Mouse (Mus musculus) right cerebral cortex, postnatal 14 days (tissue): ENCODE data around the gene Pla2g7.

Source experiments
- DNase-seq: peaks from one replicate; pipeline ENCODE4 v3.0.0; 2022

Pla2g7 gene

DNA sequence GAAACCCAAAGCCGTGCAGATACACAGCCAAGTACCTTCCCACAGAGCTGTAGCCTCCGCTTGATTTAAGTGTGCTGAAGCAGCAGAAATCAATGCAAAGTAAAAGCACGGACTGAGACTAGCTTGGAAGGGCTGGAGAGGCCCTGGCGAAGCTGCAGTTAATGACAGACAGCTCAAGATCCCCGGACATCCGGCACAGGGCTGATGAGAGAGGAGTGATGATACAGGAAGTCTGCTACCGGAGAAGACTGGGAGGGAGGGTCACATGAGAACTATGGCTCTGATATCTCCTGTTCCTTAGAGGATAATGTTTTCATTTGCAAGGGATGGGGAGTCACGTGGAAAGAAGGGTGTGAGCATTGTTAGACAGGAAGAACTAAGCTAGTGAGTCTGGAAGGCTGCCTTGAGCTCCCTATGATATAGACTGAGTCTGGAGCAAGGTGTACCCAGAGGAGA lies 13.1 kb downstream of the Pla2g7 start:
- DNase-seq, result no peak

DNA sequence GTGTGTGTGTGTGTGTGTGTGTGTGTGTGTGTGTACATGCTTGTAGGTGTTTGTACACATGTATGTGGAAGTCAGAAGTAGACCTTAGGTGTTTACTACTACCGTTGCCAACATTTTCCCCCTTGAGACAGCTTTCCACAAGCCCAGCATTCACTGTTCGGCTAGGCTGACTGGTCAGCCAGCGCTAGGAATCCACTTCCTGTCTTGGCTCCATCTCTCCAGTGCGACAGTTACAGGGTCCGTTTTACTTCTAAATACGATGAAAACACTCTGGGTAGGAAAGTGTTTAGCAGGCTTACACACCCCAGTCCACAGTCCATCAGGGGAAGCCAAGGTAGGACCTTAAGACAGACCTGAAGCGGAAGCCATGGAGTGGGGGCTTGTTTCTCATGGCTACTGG lies 16.9 kb downstream of the Pla2g7 start:
- DNase-seq, result no peak

DNA sequence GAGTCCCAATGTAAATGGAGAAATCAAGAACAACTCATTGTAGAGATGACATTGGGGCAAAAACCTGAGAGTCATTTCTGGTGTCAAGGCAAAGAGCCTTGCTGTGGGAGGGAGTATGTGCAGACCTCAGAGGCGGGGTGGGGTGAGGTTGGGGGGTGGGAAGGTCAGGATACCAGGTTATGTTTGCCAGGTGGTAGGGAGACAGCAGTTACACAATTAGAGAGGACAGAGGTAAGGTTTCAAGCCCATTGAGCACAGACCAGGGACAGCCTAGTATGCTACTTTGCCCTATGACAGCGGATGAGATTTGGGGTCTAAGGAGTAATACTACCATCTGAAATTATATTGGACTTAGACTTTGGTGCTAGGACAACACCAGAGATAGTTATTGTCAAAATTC lies 19.4 kb downstream of the Pla2g7 start:
- no peak for DNase-seq

DNA sequence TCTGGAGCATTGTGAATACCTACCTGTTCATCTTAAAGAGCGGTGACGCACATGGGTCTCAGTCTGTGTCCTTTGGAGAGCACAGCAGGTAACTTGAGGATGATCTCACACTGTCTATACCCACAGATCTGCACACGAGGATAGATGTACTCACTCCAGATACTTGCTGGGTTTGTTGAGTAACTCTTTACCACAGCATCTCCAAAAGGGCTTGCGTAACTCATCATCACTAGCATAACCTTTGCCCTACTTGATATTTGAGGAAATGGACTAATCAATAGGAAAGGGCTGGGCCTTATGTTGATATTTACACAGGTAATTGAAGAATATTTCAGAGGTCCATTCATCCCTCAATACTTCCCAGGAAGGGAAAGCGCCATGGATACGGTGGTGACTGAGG lies 21.9 kb downstream of the Pla2g7 start:
- no peak for DNase-seq

DNA sequence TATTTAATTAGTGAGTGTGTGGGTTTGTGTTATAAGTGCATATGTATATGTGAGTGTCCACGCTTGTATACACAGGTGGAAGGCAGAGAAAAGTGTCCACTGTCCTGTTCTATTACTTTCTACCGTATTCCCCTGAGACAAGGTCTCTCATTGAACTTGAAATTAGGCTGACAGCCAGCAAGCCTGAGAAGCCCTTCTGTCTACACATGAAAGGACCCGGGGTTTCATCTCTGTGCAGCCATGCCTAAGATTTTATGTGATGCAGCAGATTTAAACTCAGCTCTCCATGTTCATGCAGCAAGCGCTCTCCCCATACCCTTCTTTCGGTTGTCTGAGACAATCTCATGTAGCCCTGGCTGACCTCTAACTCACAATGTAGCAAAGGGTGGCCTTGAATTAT lies 22.6 kb downstream of the Pla2g7 start:
- DNase-seq, result no peak

DNA sequence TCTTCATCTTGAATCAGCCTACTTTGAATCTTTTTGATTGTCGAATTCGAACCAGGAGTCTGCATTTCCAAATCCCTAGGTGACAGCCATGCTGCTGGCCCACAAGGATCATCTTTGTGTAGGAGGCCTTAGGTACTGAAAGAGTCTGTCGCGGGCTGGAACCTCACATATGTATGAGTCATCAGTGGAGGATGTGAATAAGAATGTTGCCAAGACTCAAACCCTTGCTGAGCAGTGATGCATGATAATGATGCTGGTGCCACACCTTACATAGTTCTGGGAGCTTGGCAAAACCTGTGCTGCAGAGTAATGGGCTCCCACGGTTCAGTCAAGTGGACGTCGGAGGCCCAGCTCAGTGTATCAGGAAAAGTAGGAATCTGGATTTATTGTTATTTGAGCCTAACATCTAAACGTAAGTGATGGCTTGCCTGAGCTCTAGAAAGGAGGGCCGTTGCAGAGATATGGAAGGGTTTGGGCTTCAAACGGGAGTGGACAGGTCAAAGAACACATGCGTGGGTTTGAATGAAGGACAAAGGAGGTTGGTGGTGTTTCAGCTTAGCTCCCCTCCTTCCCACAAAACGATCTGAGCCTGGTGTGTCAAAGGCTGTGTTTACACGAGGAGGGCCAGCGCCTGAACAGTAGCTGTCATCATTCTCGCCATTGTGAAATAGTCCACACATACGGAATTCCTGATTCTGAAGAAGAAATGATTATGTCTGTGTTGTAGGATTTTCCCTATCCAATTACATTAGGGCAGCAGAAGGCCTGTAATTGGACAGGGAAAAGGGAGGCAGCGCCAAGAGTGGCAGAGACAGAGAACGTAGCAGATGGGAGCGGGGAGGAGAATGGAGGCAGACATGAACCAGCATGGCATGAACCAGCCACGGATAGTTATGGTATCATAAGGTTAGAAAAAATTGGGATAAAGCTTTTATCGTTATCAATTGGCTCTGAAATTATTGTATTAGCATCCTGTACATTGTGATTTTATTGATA lies 24.7 kb downstream of the Pla2g7 start:
- DNase-seq, result no peak

DNA sequence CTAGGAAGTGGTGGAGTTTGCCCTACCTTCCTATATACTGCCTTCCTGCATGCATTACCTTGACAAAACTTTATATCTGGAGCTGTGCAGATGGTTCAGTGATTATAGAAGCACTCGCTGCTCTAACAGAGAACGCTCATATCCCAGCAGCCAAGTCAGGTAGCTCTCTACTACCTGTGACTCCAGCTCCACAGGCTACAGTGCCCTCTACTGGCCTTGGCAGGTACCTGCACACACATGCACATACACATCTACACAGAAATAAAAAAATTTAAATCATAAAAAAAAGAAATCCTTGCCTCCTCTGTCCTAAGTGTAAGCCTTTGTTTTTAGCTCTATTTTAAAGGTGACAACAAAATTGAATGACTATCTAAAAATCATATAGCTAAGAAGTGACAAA lies 29.8 kb downstream of the Pla2g7 start:
- DNase-seq, result no peak

DNA sequence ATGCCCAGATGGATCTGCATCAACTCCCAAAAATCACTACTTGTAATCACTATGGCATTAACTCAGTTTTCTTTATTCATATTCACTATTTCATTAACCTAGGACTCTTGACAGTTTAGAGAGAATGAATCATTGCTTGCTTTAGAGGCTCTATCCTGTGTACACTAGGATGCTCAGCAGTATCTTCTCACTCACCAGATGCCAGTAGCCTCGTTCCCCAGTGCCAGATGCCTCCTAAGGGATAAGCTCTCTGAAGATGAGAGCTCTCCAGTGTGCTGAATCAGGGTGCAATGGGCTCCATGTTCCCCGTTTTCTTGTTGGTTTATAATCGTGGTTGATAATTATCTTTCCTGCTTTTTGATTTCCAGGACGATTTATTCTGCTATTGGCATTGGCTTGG lies 30.8 kb downstream of the Pla2g7 start:
- no peak for DNase-seq

DNA sequence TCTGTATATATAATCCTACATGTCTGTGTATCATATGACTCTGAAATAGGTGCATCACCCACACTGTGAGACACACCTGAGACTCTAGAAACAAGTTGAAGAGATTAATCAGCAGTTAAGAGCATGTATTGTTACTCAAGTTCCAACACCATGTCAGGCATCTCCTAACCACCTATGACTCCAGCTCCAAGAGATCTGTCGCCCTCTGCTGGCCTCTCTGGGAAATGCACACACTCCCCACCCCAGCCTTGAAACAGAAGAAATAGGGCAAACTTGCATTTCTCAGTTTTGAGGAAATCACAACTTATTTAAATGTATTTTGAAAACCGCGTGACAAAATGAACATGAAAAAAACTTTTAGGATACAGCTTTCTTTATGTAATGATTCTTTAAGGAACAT lies 38.8 kb downstream of the Pla2g7 start:
- peak; percentile 65 for DNase-seq

DNA sequence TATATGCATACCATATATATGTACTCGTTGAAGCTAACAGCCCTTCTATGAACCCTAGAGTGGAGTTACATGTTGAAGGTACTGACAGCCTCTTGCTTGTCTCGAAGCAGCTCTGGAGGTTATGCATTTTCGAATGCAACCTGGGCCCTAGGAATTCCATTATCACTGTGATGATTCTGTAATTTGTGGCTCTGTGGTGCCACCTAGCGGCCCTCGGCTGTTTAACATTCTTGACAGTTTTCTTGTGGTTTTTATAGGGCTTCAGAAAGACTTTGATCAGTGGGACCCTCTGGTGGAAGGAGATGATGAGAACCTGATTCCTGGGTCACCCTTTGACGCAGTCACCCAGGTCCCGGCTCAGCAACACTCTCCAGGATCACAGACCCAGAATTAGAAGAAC lies 43.7 kb downstream of the Pla2g7 start:
- peak; percentile 35 for DNase-seq

DNA sequence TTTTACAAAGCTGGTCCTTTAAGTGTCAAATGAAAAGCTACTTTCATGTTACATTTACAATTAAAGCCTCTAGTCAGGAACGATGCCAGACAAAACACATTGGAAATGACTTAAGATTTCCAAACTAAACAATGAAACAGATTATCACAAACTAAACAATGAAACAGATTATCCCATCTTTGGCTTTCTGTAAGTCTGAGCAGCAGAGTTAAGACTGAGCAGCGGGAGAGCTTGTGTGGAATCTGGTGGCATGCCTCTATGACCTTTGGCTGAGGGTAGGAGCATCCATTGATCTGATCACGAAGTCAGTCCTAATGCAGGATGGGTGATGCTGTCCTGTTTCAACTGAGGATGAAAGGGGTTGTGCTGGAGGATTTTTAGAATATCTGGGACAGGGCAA lies 44.3 kb downstream of the Pla2g7 start:
- no peak for DNase-seq

DNA sequence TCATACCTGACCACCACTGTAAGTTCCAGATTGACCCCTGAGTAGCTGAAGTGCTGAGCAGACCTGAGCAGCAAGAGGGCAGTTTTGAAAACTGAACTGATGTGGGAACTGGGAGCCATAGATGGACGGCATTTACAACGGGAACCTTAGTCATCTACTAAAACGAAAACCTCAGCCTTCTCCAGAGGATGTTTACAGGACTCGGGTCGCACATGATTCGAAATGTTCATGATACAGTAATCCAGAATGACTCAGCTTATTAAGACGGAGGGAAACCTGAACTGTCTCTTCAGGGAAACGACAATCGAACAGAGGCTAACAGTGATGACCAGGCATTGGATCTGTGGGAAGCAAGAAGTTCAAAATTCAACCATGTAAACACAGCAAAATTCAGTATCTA lies 51.3 kb downstream of the Pla2g7 start:
- no peak for DNase-seq

DNA sequence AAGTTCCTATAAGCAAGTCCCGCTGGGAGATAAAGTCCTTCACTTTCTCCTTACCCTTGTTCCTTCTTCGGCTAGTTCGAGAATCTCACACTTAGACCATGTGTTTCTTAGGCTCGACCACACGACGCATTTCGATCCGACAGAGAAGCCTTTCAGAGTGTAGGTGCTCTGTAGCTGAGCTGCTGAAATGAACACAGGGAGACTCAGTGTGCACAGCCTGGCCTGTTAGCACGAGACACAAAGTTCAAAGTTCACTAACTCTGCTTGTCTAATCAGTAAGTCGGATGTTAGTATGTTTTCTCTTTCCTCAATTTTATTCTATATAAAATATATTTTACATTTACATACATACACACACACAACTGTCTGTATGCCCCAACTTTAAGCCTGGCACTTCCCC lies 54.2 kb downstream of the Pla2g7 start:
- no peak for DNase-seq

DNA sequence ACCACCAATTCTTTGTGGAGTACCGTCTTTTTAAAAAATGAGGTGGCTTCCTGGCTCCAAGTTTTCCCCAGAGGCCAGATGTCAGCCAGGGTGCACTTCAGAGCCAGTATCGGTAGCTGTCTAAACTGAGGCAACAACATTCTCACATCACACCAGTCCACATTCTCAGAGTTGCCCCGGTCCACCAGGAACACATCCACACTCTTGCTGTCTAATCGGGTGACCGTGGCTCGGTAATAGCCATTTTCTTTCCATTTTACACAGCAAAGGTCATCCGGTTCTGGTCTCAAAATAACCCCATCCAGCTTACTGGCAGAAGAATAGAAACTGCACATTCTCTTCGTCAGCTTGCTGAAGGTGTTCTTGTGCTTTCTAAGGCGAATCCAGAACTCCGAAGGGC lies 60.3 kb downstream of the Pla2g7 start:
- no peak for DNase-seq

DNA sequence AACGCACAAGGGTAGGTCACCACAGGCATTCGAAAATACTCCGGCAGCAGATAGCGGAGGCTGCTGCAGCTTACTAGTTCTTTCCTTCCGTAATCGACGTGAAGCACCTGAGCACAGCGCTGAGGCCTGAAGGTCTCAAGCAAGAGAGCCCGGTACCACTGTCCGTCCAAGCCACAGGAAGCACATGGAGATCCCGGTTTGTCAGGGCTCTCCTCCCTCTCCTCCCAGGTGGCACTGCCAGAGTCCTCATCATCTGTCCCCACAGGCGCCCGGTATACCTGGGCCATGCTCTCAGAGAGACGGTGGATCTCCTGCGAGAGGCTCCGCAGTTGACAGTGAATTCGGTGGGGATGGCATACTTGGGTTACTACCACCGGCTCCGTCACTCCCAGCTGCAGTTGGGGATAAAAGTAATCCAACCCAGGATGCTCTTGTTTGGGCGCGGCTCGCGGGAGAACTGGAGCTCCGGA lies 61.2 kb downstream of the Pla2g7 start:
- DNase-seq, result no peak

DNA sequence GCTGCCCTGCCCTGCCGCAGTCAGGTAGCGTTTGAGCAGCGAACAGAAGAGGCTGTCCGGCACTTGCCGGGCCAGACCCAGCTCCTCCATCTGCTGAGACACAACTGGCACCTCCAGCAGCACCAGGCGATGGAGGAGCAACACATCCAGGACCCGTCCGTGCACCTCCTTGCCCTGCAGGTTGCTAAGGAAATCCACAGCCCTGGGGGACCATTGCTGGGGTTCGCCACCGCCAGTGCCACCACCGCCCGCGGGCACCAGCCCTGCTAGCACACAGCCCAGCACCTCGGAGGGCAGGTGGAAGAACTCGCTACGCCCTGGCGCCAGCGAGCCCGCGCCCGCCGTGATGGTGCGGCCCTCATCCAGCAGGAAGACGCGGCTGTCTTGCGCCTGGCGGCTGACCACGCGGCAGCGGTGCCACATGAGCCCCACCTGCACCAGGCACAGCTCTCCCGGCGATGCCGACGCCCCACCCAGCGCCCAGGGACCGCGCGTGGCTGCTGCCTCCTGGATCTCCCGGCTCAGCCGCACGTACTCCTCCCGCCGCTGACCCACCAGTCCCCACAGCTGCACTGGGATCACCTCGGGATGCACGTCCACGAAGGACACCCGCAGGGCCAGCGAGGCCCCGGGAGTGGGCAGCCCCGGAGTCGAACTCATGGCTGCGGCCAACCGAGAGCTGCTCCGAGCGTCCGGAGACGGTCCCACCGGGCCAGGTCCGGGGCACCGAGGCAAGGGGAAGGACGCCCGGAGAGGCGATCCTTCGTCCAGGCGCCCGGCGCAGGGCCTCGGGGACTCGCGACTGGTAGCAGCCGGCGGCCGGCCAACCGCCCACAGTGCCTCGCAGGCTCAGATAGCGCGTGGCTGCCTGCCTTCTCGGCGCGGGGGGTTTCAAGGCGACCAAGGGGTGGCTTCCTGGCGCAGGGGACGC lies 61.9 kb downstream of the Pla2g7 start, which contains the start of gene Tdrd6:
Gene Tdrd6 (minus strand): TSS at position 804 of the 931 bp plus-strand sequence.
- DNase-seq, result peak; percentile 23

DNA sequence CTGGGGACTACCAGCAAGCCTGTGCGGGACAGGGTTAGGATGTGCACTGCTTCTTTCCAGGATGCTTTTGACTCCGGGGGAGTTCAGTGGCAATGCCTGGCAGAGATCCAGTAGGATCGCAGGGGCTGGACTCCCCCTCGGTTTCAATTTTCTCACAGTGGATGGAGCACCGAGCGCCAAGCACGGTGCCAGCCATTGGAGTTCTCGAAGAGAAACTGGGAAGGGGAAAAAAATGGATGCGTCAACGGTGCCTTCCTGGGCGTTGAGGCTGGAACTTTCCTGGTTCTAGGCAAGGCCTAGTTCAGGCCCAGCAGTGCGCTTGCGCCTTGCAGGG lies 62.5 kb downstream of the Pla2g7 start:
- no peak for DNase-seq

DNA sequence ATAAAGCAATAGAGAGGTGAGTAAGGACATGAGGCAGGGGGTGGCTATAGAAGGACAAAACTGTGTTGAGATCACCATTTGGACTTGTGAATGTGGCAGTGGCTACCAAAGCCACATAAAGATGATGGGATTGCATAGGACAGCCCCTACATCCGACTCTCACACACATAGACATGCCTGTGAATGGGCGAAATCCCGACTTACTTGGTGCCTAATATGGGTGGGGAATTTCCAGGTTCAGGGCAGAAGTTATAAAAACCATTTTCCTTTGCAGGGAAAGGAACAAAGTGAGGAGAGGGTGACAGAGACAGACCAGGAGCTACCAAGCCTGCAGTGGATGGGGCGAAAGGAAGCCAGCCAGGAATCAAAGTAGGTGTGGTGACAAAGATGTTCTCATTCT lies 69.2 kb downstream of the Pla2g7 start:
- no peak for DNase-seq

DNA sequence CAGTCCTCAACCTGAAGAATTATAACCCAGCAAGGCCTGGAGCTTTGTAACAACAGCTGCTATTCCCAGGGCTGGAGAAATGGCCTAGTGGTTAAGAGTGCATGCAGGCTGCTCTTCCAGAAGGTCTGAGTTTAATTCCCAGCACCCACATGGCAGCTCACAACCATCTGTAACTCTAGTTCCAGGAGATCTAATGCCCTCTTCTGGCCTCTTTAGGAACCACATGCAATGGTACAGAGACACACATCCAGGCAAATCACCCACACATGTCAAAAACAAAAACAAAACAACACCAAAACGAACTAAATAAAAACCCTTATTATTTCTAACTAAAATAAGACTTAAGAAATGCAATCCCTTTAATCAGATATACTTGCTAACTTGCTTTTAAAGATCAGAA lies 72.9 kb downstream of the Pla2g7 start:
- DNase-seq, result no peak

DNA sequence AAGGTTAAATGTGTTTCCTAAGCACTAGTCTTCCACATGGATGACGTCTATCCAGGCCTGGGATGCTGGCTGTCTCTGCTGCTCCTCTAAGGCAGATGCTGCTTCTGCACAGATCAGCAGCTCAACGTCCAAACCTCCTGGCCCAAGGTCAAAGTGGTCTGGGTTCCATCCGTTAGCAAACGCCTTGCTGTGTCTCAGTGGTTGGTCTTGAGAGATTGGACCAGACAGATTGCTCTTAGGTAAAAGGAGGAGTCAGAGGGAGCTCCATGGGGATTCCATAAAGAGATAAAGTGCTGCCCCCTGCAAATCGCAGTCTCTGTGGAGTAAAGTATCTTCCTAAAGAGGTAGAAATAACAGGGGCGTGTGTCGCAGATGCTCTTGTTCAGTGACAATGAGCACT lies 75.3 kb downstream of the Pla2g7 start:
- no peak for DNase-seq

DNA sequence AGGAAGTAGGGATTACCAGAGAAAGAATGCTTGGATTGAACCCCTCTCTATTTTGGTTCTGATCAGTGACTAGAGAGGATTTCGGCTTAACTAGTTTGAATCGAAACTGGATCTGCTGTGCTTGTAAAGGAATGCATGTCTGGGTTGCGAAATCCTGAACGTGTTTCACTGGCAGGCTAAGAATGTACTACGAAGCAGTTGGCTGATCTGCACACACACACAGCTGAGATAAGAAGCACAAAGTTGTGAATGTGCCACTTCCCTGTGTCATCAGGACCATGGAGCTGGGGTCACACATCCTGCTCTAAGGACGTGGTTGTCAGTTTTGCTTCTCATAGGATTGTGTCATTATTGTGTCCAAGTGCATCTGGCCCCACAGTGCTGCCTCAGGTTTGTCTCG lies 76.5 kb downstream of the Pla2g7 start:
- no peak for DNase-seq

DNA sequence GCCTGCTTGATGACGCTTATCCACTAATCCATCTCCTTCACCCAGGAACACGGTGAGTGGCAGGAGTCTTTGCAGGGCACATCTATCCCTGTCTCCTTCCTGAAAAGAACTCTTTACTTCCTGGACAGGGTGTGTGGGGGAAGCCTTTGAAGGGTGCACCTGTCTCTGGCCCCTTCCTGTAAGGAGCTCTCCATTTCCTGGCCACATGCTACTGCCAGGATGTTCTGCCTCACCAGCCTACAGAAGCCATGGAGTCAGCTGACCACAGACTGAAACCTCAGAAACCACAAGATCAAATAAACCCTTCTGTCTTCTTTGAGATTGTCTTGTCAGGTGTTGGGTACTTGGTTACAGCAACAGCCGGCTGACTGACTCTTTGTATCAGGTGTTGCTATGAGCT lies 77.2 kb downstream of the Pla2g7 start:
- no peak for DNase-seq

DNA sequence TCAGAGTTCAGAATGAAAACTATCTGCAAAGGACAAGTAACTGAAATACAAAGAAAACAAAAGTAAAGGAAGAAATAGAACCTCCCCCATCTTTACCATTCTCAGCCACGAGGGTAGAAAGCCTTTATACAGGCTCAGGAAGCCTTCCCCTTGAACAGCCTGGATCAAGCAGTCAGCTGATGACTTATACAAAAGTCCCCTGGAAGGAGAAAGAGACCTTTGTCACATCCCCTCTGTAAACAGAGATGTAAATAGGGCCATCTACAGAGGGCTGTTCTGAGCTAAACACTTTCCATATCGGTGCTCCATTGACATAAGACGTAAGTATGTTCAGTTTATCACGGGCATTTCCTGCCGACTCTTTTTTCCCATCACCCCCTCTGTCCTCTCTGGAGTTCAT lies 79.0 kb downstream of the Pla2g7 start:
- no peak for DNase-seq
